Mouse (Mus musculus) cerebellum, adult 2 months (tissue): ENCODE results near the gene Gprc5d. TPM values are rescaled to one million over a fixed set of nuclear protein-coding genes. Genes with fewer than 3 reads are reported as not detected.

Experiments used
- DNase-seq, 2 experiments: peaks; one replicate each; pipeline ENCODE4 v3.0.0; 2021
- H3K27ac ChIP-seq: fragments of 200-500 bp; 2 replicates; pipeline ENCODE4 v1.5.1; 2012; ENCODE audit warnings: low read length, control low read depth, inconsistent platforms; ENCODE audit not compliant: insufficient read depth
- H3K27me3 ChIP-seq: fragments of 200-500 bp; 2 replicates; pipeline ENCODE4 v1.6.1; 2012; ENCODE audit warnings: inconsistent platforms, mild to moderate bottlenecking, low read length, moderate library complexity; ENCODE audit not compliant: control insufficient read depth, insufficient read depth
- H3K4me1 ChIP-seq: fragments of 200-500 bp; 2 replicates; pipeline ENCODE4 v1.6.1; 2011; ENCODE audit warnings: low read length; ENCODE audit not compliant: control insufficient read depth, insufficient read depth
- H3K4me3 ChIP-seq: fragments of 200-500 bp; replicated peaks from 2 replicates; pipeline ENCODE3; 2011; ENCODE audit warnings: mild to moderate bottlenecking, low read depth, low read length, control low read depth; ENCODE audit not compliant: insufficient read depth
- CTCF ChIP-seq: fragments of 200-500 bp; IDR thresholded peaks from 2 replicates; pipeline ENCODE4 v1.5.1; 2011; ENCODE audit warnings: low read depth, mild to moderate bottlenecking, control low read depth, low read length, moderate library complexity, borderline replicate concordance; ENCODE audit not compliant: insufficient read depth
- POLR2A ChIP-seq: fragments of 200-500 bp; IDR thresholded peaks from 2 replicates; pipeline ENCODE4 v1.6.1; 2011; ENCODE audit warnings: low read length, control low read depth, borderline replicate concordance; ENCODE audit not compliant: insufficient read depth
- WGBS: fragments of 180-500 bp; shearing (Covaris S2); methylation state at CpG from one replicate; pipeline ENCODE4 v1.1.7; 2018; 5-methylcytosine and 5-hydroxymethylcytosine counted together
- polyA plus RNA-seq: library from polyadenylated mRNA; depleted of rRNA; stranded (reverse); fragments of >200 nt; gene quantifications from 2 replicates; pipeline ENCODE4 v1.2.3, GENCODE M21; 2012; rRNA removed

Gprc5d gene
- polyA plus RNA-seq, 1 experiment: 0.18 TPM

DNA sequence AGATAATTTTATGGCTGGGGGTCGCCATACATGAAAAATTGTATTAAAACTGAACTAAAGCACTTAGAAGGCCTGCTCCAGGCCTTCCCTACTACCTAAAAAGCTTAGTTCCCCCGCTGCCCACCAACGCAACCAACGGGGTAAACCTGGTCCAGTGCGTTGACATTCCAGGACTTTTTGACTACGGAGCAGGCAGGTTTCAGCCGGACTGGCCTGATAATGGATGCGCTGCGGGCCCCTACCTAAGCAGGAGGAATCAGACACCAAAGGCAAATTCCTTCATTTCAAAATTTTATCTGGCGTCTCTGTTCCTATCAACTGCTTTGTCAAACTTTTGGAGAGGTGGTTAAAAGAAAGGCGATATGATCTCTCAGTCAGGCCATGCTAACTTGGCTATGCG lies 53.5 kb downstream of the Gprc5d start:
- no peak overlapping the region for H3K4me3 ChIP-seq
- H3K27ac ChIP-seq: no peak overlapping the region
- TF ChIP-seq CTCF: no peak
- TF ChIP-seq POLR2A: no peak
- no peaks in the 10 kb centered on the region for H3K27me3 ChIP-seq
- DNase-seq: no peak
- 88% methylated on average over 12 of the region's 12 CpGs for WGBS
- H3K4me1 ChIP-seq: no peaks in the 10 kb centered on the region

DNA sequence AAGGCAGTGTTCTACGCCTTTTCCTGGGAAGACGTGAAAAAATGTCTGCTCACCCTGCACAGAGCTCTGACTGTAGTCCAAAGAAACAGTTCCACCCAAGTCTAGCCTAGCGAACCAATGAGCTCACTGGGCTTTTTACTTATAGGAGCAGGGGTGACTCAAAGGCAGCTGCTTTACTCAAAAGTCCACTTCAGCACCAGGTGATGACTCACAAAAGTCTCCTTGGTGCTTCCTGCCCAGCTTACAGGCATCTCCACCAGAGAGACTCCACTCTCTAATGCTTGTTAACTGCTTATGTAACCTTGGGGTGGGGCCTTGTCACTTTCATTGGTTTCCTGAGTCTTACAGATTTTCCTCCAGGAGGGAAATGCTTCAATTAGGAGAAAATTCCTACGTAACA lies 57.4 kb downstream of the Gprc5d start:
- Histone ChIP-seq H3K4me3 (no peak overlapping the region), H3K4me1 (no peaks in the 10 kb centered on the region), H3K27me3 (no peaks in the 10 kb centered on the region), H3K27ac (no peak overlapping the region)
- no peak for DNase-seq
- 97% methylated on average over 4 of the region's 4 CpGs for WGBS
- TF ChIP-seq CTCF (no peak), POLR2A (no peak)

Other genes starting within 250 kb of the Gprc5d start
- gene Gpr19, start 219.7 kb downstream of the Gprc5d start, polyA plus RNA-seq: 30.5 and 32.5 TPM in 2 replicates
- 45.6 and 52.7 TPM in 2 replicates for gene Cdkn1b, start 197.9 kb downstream of the Gprc5d start, polyA plus RNA-seq
- gene Apold1, start 136.6 kb downstream of the Gprc5d start, polyA plus RNA-seq: 1.5 TPM in 2 replicates
- gene Ddx47, start 106.7 kb downstream of the Gprc5d start, polyA plus RNA-seq: 83.0 and 84.6 TPM in 2 replicates
- gene Gprc5a, start 52.6 kb downstream of the Gprc5d start, polyA plus RNA-seq: 0.05 and 0.06 TPM in 2 replicates
- 115 and 118 TPM in 2 replicates for gene Fam234b, start 79.7 kb upstream of the Gprc5d start, polyA plus RNA-seq
- gene Hebp1, start 79.7 kb upstream of the Gprc5d start, polyA plus RNA-seq: 20.8 and 22.9 TPM in 2 replicates
- gene Gsg1, start 136.1 kb upstream of the Gprc5d start, polyA plus RNA-seq: 0.13 TPM in 1 of 2 replicates, not detected in the other
- not detected in 2 replicates for gene Pbp2, start 192.1 kb upstream of the Gprc5d start, polyA plus RNA-seq
- 1.5 and 1.8 TPM in 2 replicates for gene Emp1, start 244.3 kb upstream of the Gprc5d start, polyA plus RNA-seq